Mouse (Mus musculus): ENCODE results near the gene Vmn1r30. TPM values are rescaled to one million over a fixed set of nuclear protein-coding genes. Genes with fewer than 3 reads are reported as not detected.

Vmn1r30 gene
- polyA plus RNA-seq (2011; ENCODE audit: insufficient read depth, insufficient read length, low replicate concordance, missing spikeins), result not detected in 2 replicates

GRCm38 (mm10) chr6:58443285-58443684 lies at the start of gene Vmn1r30:
TSS of gene Vmn1r30 (minus strand) at chr6:58443385.
- no peaks in the 10 kb centered on the region for H3K4me1 ChIP-seq (ENCODE audit: control insufficient read depth, insufficient read depth, low read length)

GRCm38 (mm10) chr6:58475230-58475629 lies 32.0 kb upstream of the Vmn1r30 start, which contains the start of gene Vmn1r31:
TSS of gene Vmn1r31 (minus strand) at chr6:58475330.
- WGBS, result 75% methylated on average over 1 of the region's 1 CpGs

More at GRCm38 (mm10) chr6:58443285-58443684, at the start of gene Vmn1r30:
- TF ChIP-seq POLR2A (IDR thresholded peaks at IDR 0.05; ENCODE audit: borderline replicate concordance, control insufficient read depth, low read depth, low read length) (no peak), CTCF (IDR thresholded peaks at IDR 0.05; ENCODE audit: control insufficient read depth, insufficient read depth, low read length) (no peak)
- no peak within 1 kb of the TSS for H3K27ac ChIP-seq (ENCODE audit: control insufficient read depth, insufficient read depth, low read depth, low read length, poor library complexity)
- H3K4me3 ChIP-seq (replicated peaks; ENCODE audit: control insufficient read depth, low read depth, low read length), result no peak within 1 kb of the TSS

More at GRCm38 (mm10) chr6:58475230-58475629, 32.0 kb upstream of the Vmn1r30 start, which contains the start of gene Vmn1r31:
- Histone ChIP-seq H3K4me1 (ENCODE audit: control insufficient read depth, insufficient read depth, low read length) (no peaks in the 10 kb centered on the region), H3K4me3 (replicated peaks; ENCODE audit: control insufficient read depth, low read depth, low read length) (no peak within 1 kb of the TSS), H3K27ac (ENCODE audit: control insufficient read depth, insufficient read depth, low read depth, low read length, poor library complexity) (no peak within 1 kb of the TSS)
- TF ChIP-seq CTCF (IDR thresholded peaks at IDR 0.05; ENCODE audit: control insufficient read depth, insufficient read depth, low read length) (no peak), POLR2A (IDR thresholded peaks at IDR 0.05; ENCODE audit: borderline replicate concordance, control insufficient read depth, low read depth, low read length) (no peak)

Other genes starting within 250 kb of the Vmn1r30 start
- not detected in 2 replicates for gene Vmn1r27, start 224.6 kb downstream of the Vmn1r30 start, polyA plus RNA-seq (2011; ENCODE audit: insufficient read depth, insufficient read length, low replicate concordance, missing spikeins)
- 0.17 TPM in 1 of 2 replicates, not detected in the other for gene Vmn1r28, start 181.3 kb downstream of the Vmn1r30 start, polyA plus RNA-seq (2011; ENCODE audit: insufficient read depth, insufficient read length, low replicate concordance, missing spikeins)
- not detected in 2 replicates for gene Vmn1r29, start 141.8 kb downstream of the Vmn1r30 start, polyA plus RNA-seq (2011; ENCODE audit: insufficient read depth, insufficient read length, low replicate concordance, missing spikeins)
- gene Vmn1r31, start 31.9 kb upstream of the Vmn1r30 start, polyA plus RNA-seq (2011; ENCODE audit: insufficient read depth, insufficient read length, low replicate concordance, missing spikeins), result not detected in 2 replicates
- 80.2 and 107 TPM in 2 replicates for gene Abcg2, start 141.1 kb upstream of the Vmn1r30 start, polyA plus RNA-seq (2011; ENCODE audit: insufficient read depth, insufficient read length, low replicate concordance, missing spikeins)

Measured in bone marrow, adult 2 months (tissue).